Mouse (Mus musculus) colon, adult 2 months (tissue): Measurements from ENCODE around the gene Spin2c. TPM values are rescaled to one million over a fixed set of nuclear protein-coding genes. Genes with fewer than 3 reads are reported as not detected.

ENCODE experiments used
- polyA plus RNA-seq: library from polyadenylated mRNA; depleted of rRNA; stranded (reverse); fragments of >200 nt; gene quantifications from 2 replicates; pipeline ENCODE4 v1.2.3, GENCODE M21; 2012; rRNA removed

The Spin2c gene
- 0.57 and 0.82 TPM in 2 replicates for polyA plus RNA-seq

DNA sequence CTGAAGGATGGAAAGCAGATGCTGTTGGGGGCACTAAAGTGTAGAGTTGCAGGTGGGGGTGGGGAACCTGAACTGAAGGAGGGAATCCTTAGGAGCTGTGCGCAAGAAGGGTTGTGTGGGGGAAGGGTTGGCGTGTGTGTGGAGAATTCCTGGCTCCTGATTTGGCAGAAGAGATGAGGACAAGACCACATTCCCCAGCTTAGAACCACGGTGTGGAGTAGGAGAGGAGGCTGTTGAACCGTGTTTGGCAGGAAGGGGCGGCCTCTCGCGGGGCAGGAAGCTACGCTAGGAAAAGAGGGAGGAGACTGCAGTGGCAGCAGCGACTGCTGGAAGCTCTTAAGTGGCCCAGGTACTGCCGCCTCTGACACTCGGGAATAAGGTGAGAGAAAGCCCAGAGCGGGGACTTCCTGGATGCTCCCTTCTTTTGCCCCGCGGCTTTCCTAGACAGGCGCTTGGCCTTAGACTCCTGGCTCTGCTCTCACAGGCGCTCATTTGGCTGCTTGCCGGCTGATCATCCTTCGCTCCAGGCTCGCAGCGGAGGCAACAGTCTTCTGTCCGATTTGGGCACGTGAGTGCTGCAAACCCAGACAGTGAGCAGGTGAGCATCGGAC, at the start of gene Spin2c:
Gene Spin2c, plus strand, starts transcription at position 275 of the 611 bp plus-strand sequence.

Other genes with a start within 250 kb of the Spin2c start
- 0.56 and 0.73 TPM in 2 replicates for gene Kctd12b, start 135.8 kb upstream of the Spin2c start, polyA plus RNA-seq
- 21.1 and 23.3 TPM in 2 replicates for gene Nbdy, start 108.6 kb upstream of the Spin2c start, polyA plus RNA-seq
- not detected in 2 replicates for gene Samt1, start 180.4 kb downstream of the Spin2c start, polyA plus RNA-seq
- not detected in 2 replicates for gene 4921511M17Rik, start 201.6 kb downstream of the Spin2c start, polyA plus RNA-seq
- not detected in 2 replicates for gene Gm10057, start 222.8 kb downstream of the Spin2c start, polyA plus RNA-seq